Mouse (Mus musculus) retina, adult 2 months (tissue): ENCODE data around the gene Gm14698.
"Not testable (repeated sequence)": the region's sequence is repeated elsewhere in the genome, so short reads cannot be mapped to it uniquely, and the experiment has no call there.

Source experiments
- DNase-seq: peaks from one replicate; pipeline ENCODE4 v3.0.0-alpha.2; 2012; ENCODE audit warnings: low read depth, low spot score

The Gm14698 gene

GRCm38 (mm10) chrX:68821059-68821458, at the start of gene Gm14698:
Gm14698 (plus strand) TSS chrX:68821093.
- DNase-seq = not testable (repeated sequence)

GRCm38 (mm10) chrX:68820449-68820848, 444 bp upstream of the Gm14698 start:
- DNase-seq = not testable (repeated sequence)

GRCm38 (mm10) chrX:68839548-68840444, 18.9 kb downstream of the Gm14698 start:
- peak; percentile 13 for DNase-seq

GRCm38 (mm10) chrX:68865145-68865544, 44.3 kb downstream of the Gm14698 start:
- DNase-seq = no peak
